Mouse (Mus musculus) megakaryocyte, embryonic 14.5 days (primary cell): ENCODE measurements around the gene Srcap. TPM values are rescaled to one million over a fixed set of nuclear protein-coding genes. Genes with fewer than 3 reads are reported as not detected.
A peak's percentile ranks its signal among the peaks of the same experiment; 100 is the strongest.

ENCODE experiments used
- H3K27me3 ChIP-seq: replicated peaks from 2 replicates; pipeline ENCODE3; 2012; ENCODE audit warnings: inconsistent platforms
- H3K36me3 ChIP-seq: replicated peaks from 2 replicates; pipeline ENCODE3; 2012; ENCODE audit warnings: low read length, inconsistent platforms, mixed read lengths
- H3K4me1 ChIP-seq: 2 replicates; pipeline ENCODE4 v1.6.1; 2012; ENCODE audit warnings: inconsistent platforms
- H3K4me3 ChIP-seq: replicated peaks from 2 replicates; pipeline ENCODE3; 2012; ENCODE audit warnings: moderate library complexity, mild to moderate bottlenecking, inconsistent platforms
- H3K9me3 ChIP-seq: 2 replicates; pipeline ENCODE4 v1.6.1; 2012; ENCODE audit warnings: inconsistent platforms
- FLI1 ChIP-seq: IDR thresholded peaks from 2 replicates; pipeline ENCODE4 v1.6.1; 2012; ENCODE audit warnings: low read length, inconsistent platforms, mixed read lengths
- GATA1 ChIP-seq: IDR thresholded peaks from 3 replicates; pipeline ENCODE4 v1.6.1; 2012; ENCODE audit warnings: mixed read lengths, low read length, inconsistent platforms, borderline replicate concordance
- polyA plus RNA-seq: library from polyadenylated mRNA; stranded (reverse); fragments of >175 nt; gene quantifications from 2 replicates; pipeline ENCODE4 v1.2.3, GENCODE M21; 2012; ENCODE audit warnings: low replicate concordance; ENCODE audit not compliant: insufficient read depth

The Srcap gene
- polyA plus RNA-seq, 1 experiment, result 9.1 TPM

GRCm38 (mm10) chr7:127588901-127589300 lies 77.1 kb downstream of the Srcap start:
- H3K9me3 ChIP-seq, result no peaks in the 10 kb centered on the region
- no peaks in the 10 kb centered on the region for H3K27me3 ChIP-seq
- H3K36me3 ChIP-seq, result peaks cover 65% of the 10 kb centered on the region
- peak overlapping the region; percentile 97 for H3K4me3 ChIP-seq
- peaks cover 64% of the 10 kb centered on the region for H3K4me1 ChIP-seq
- TF ChIP-seq FLI1 (no peak), GATA1 (no peak)

- no peaks in the 10 kb centered on the region for H3K9me3 ChIP-seq
- H3K4me1 ChIP-seq, result peaks cover 59% of the 10 kb centered on the region
- H3K4me3 ChIP-seq, result peak overlapping the region; percentile 97
- no peak for TF ChIP-seq GATA1
- TF ChIP-seq FLI1, result no peak
- no peaks in the 10 kb centered on the region for H3K27me3 ChIP-seq
- peaks cover 65% of the 10 kb centered on the region for H3K36me3 ChIP-seq
Observed at GRCm38 (mm10) chr7:127589637-127590036, 77.9 kb downstream of the Srcap start.

DNA sequence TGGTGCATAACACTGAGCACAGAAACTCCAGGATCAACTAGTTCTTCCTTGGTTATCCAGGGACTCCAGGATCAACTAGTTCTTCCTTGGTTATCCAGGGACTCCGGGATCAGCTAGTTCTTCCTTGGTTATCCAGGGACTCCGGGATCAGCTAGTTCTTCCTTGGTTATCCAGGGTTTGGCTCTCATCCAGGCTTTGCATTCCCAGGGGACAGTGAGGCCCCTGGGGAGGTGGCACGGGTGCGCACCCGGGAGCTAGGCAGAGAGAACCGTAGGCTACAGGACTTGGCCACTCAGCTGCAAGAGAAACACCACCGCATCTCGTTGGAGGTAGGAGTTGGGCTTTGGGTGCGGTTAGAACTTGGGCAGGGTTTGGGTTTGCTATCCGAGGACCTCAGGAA lies 79.3 kb downstream of the Srcap start:
- H3K4me1 ChIP-seq, result peaks cover 44% of the 10 kb centered on the region
- H3K4me3 ChIP-seq, result no peak overlapping the region
- no peaks in the 10 kb centered on the region for H3K9me3 ChIP-seq
- no peak for TF ChIP-seq GATA1
- no peak for TF ChIP-seq FLI1
- peaks cover 68% of the 10 kb centered on the region for H3K36me3 ChIP-seq
- no peaks in the 10 kb centered on the region for H3K27me3 ChIP-seq

DNA sequence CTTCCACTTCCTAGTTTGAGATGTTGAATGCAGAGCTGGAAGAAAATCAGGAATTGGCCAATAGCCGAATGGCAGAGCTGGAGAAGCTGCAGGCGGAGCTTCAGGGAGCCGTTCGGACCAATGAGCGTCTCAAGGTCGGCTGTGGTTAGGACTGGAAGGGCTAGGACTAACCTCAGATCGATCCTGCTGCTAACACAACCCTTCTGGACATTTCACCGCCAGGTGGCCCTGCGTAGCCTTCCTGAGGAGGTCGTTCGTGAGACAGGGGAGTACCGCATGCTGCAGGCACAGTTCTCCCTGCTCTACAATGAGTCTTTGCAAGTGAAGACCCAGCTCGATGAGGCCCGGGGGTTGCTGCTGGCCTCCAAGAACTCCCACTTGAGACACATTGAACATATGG lies 80.8 kb downstream of the Srcap start:
- H3K27me3 ChIP-seq, result no peaks in the 10 kb centered on the region
- TF ChIP-seq FLI1 (no peak), GATA1 (no peak)

DNA sequence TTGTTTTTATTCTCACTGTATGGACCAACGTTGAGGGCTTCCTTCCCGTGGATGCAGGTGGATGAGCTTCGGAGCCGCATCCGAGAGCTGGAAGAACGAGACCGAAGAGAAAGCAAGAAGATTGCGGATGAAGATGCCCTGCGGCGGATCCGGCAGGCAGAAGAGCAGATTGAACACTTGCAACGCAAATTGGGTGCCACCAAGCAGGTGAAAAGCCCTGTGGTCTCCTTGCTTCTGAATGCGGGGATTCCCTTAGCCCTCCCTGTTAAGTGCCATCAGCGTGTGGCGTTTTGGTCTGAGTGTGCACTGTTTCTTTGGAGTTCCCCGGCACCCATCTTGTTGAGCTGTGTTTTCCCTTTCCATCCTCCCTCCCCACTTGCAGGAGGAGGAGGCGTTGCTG lies 85.0 kb downstream of the Srcap start:
- H3K27me3 ChIP-seq, result no peaks in the 10 kb centered on the region
- no peaks in the 10 kb centered on the region for H3K4me1 ChIP-seq
- H3K4me3 ChIP-seq, result no peak overlapping the region
- H3K9me3 ChIP-seq, result no peaks in the 10 kb centered on the region
- peaks cover 100% of the 10 kb centered on the region for H3K36me3 ChIP-seq
- TF ChIP-seq GATA1 (no peak), FLI1 (no peak)

More for the DNA sequence above, 80.8 kb downstream of the Srcap start:
- Histone ChIP-seq H3K4me1 (peaks cover 29% of the 10 kb centered on the region), H3K9me3 (no peaks in the 10 kb centered on the region), H3K36me3 (peaks cover 83% of the 10 kb centered on the region), H3K4me3 (no peak overlapping the region)

DNA sequence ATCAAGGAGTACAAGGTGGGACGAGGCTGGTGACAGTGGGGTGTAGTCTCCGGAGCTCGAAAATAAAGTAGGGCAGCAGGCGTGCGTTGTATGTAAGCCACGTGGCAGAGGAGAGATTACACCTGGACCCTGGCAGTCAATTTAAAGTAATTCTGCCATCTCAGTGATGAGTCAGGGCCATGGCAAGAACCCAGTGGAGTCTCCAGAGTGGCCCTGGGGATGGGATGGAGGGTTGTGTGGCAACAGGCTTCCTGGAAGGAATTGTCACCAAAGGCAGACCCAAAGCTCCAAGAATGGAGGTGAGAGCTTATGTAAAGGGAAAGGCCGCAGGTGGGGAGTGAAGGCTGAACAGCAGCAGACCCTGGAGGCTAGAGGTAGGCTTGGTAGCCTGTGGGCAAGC lies 88.8 kb downstream of the Srcap start:
- Histone ChIP-seq H3K36me3 (peaks cover 96% of the 10 kb centered on the region), H3K4me3 (no peak overlapping the region), H3K4me1 (peaks cover 5% of the 10 kb centered on the region), H3K27me3 (no peaks in the 10 kb centered on the region), H3K9me3 (no peaks in the 10 kb centered on the region)
- TF ChIP-seq GATA1 (no peak), FLI1 (no peak)

- Histone ChIP-seq H3K4me3 (no peak overlapping the region), H3K36me3 (peaks cover 92% of the 10 kb centered on the region), H3K9me3 (no peaks in the 10 kb centered on the region), H3K27me3 (no peaks in the 10 kb centered on the region), H3K4me1 (peaks cover 5% of the 10 kb centered on the region)
- TF ChIP-seq GATA1 (no peak), FLI1 (no peak)
Observed at GRCm38 (mm10) chr7:127601735-127602134, 90.0 kb downstream of the Srcap start.

GRCm38 (mm10) chr7:127602903-127603302 lies 91.1 kb downstream of the Srcap start:
- Histone ChIP-seq H3K36me3 (peaks cover 81% of the 10 kb centered on the region), H3K4me1 (peaks cover 12% of the 10 kb centered on the region), H3K4me3 (no peak overlapping the region), H3K27me3 (no peaks in the 10 kb centered on the region), H3K9me3 (no peaks in the 10 kb centered on the region)
- TF ChIP-seq FLI1 (no peak), GATA1 (no peak)

DNA sequence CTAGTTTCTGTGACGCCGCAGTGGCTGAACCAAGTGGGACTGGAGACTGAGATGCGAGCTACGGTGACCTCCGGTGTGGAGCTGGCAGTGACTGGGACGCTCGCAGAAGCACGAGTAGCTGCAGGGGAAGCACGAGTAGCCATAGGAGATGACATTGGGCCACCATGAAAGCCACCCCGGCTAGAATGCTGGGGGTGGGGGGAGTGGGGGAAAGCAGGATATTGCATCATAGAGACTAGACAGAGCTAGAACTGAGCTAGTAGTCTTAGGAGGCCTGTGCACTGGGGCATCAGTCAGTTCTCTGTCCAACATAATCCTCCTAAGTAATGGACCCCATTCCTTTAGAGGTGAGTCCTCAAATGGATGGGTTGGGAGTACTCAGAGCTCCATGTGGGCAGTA lies 92.5 kb downstream of the Srcap start:
- TF ChIP-seq FLI1 (no peak), GATA1 (no peak)
- no peaks in the 10 kb centered on the region for H3K27me3 ChIP-seq
- no peak overlapping the region for H3K4me3 ChIP-seq
- H3K4me1 ChIP-seq, result peaks cover 12% of the 10 kb centered on the region
- H3K9me3 ChIP-seq, result no peaks in the 10 kb centered on the region
- H3K36me3 ChIP-seq, result peaks cover 79% of the 10 kb centered on the region

- Histone ChIP-seq H3K9me3 (peaks cover 8% of the 10 kb centered on the region; the same call in 1 of the 2 replicates), H3K36me3 (peaks cover 78% of the 10 kb centered on the region), H3K27me3 (no peaks in the 10 kb centered on the region), H3K4me3 (no peak overlapping the region), H3K4me1 (peaks cover 12% of the 10 kb centered on the region)
- TF ChIP-seq FLI1 (no peak), GATA1 (no peak)
Observed at GRCm38 (mm10) chr7:127607150-127607549, 95.4 kb downstream of the Srcap start.

Other genes with a start within 250 kb of the Srcap start
- gene Sephs2, start 237.9 kb upstream of the Srcap start, polyA plus RNA-seq, result 32.9 and 41.0 TPM in 2 replicates
- 11.2 and 21.5 TPM in 2 replicates for gene Itgal, start 215.7 kb upstream of the Srcap start, polyA plus RNA-seq
- 21.5 and 31.6 TPM in 2 replicates for gene Zfp768, start 166.4 kb upstream of the Srcap start, polyA plus RNA-seq
- gene Zfp747, start 135.9 kb upstream of the Srcap start, polyA plus RNA-seq, result 0.73 TPM in 1 of 2 replicates, not detected in the other
- gene 9130019O22Rik, start 124.8 kb upstream of the Srcap start, polyA plus RNA-seq, result 0.07 and 1.7 TPM in 2 replicates
- gene E430018J23Rik, start 118.4 kb upstream of the Srcap start, polyA plus RNA-seq, result 5.5 TPM in 1 of 2 replicates, not detected in the other
- 0.32 TPM in 1 of 2 replicates, not detected in the other for gene Zfp764, start 105.2 kb upstream of the Srcap start, polyA plus RNA-seq
- 12.3 and 25.6 TPM in 2 replicates for gene Zfp688, start 89.9 kb upstream of the Srcap start, polyA plus RNA-seq
- 4.4 and 12.0 TPM in 2 replicates for gene Zfp689, start 62.8 kb upstream of the Srcap start, polyA plus RNA-seq
- gene Prr14, start 52.4 kb upstream of the Srcap start, polyA plus RNA-seq, result 83.1 and 177 TPM in 2 replicates
- 237 and 322 TPM in 2 replicates for gene Fbrs, start 32.8 kb upstream of the Srcap start, polyA plus RNA-seq
- gene Gm42715, start 7.6 kb downstream of the Srcap start, polyA plus RNA-seq, result 15.7 and 25.1 TPM in 2 replicates
- 0.34 TPM in 1 of 2 replicates, not detected in the other for gene Tmem265, start 49.4 kb downstream of the Srcap start, polyA plus RNA-seq
- gene Phkg2, start 61.4 kb downstream of the Srcap start, polyA plus RNA-seq, result 19.1 and 27.2 TPM in 2 replicates
- 23.5 and 28.8 TPM in 2 replicates for gene Ccdc189, start 76.6 kb downstream of the Srcap start, polyA plus RNA-seq
- 14.7 and 20.8 TPM in 2 replicates for gene Rnf40, start 76.8 kb downstream of the Srcap start, polyA plus RNA-seq
- 2.9 TPM in 1 of 2 replicates, not detected in the other for gene Zfp629, start 103.8 kb downstream of the Srcap start, polyA plus RNA-seq
- 52.6 and 165 TPM in 2 replicates for gene Bcl7c, start 196.9 kb downstream of the Srcap start, polyA plus RNA-seq
- not detected in 2 replicates for gene Ctf1, start 200.8 kb downstream of the Srcap start, polyA plus RNA-seq
- not detected in 2 replicates for gene Ctf2, start 220.2 kb downstream of the Srcap start, polyA plus RNA-seq
- 54.6 and 102 TPM in 2 replicates for gene Fbxl19, start 232.6 kb downstream of the Srcap start, polyA plus RNA-seq